Comparison of ENCODE assay signal across 20 mouse cellular contexts in the genomic region with DNA sequence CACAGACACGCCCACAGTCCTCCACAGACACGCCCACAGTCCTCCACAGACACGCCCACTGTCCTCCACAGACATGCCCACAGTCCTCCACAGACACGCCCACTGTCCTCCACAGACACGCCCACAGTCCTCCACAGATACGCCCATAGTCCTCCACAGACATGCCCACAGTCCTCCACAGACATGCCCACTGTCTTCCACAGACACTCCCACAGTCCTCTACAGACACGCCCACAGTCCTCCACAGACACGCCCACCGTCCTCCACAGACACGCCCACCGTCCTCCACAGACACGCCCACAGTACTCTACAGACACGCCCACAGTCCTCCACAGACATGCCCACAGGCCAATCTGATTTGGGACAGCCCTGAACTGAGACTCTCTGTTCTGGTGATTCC.
DNase-seq lines count a peak whose midpoint lies in the region; ATAC-seq and TF ChIP-seq lines count a peak whose summit lies in the region.
"Had no signal": no experiment of that assay in that cellular context is flagged by ENCODE, and none has a peak within 500 bp of the region (broad histone marks: within the 10 kb centered on the region; RNA-seq: fewer than 3 reads in every experiment).

No protein-coding gene starts in this region.

- TF ChIP-seq CTCF in liver, embryonic 14.5 days (IDR thresholded peaks at IDR 0.05; ENCODE audit: low read depth): no peak

- no peak overlapping the region for H3K9ac ChIP-seq in liver, embryonic 11.5 days (ENCODE audit: low read depth, low read length)
- H3K9ac ChIP-seq in liver, embryonic 14.5 days (replicated peaks): no peak overlapping the region
- H3K9ac ChIP-seq: embryonic facial prominence, embryonic 13.5 days; forebrain, embryonic 12.5 days; heart, embryonic 12.5 days; hindbrain, embryonic 15.5 days had no signal

- WGBS in liver, embryonic 11.5 days: 76% methylated on average over 13 of the region's 13 CpGs
- WGBS in liver, embryonic 14.5 days (ENCODE audit: insufficient replicate concordance): 49% methylated on average over 13 of the region's 13 CpGs
- 87% methylated on average over 13 of the region's 13 CpGs for WGBS in embryonic facial prominence, embryonic 10.5 days

- ATAC-seq in liver, embryonic 11.5 days (replicated peaks; ENCODE audit: low FRiP score): no peak
- no peak for ATAC-seq in liver, embryonic 14.5 days (ENCODE audit: insufficient read depth)
- ATAC-seq: activated CD4-positive, CD25-positive, alpha-beta regulatory T cell, adult 4 months; forebrain, embryonic 16.5 days had no signal

- H3K4me1 ChIP-seq in liver, embryonic 11.5 days (replicated peaks; ENCODE audit: control insufficient read depth, insufficient read depth, low read length): peaks cover 3% of the 10 kb centered on the region; the same call in 1 of the 2 replicates
- H3K4me1 ChIP-seq in liver, embryonic 14.5 days (replicated peaks; ENCODE audit: control insufficient read depth in 2 of 2, insufficient read depth in 2 of 2, low read length in 1 of 2): peaks cover 0 to 10% of the 10 kb centered on the region in 2 experiments; a peak in 2 of 4 replicates
- H3K4me1 ChIP-seq in embryonic facial prominence, embryonic 10.5 days: no peaks in the 10 kb centered on the region
- H3K4me1 ChIP-seq: embryonic facial prominence, embryonic 13.5 days; forebrain, embryonic 12.5 days; heart, embryonic 12.5 days; hindbrain, embryonic 10.5 days; hindbrain, embryonic 15.5 days had no signal

- no peaks in the 10 kb centered on the region for H3K36me3 ChIP-seq in liver, embryonic 11.5 days (ENCODE audit: control insufficient read depth, insufficient read depth, low read length)
- H3K36me3 ChIP-seq in liver, embryonic 14.5 days (replicated peaks; ENCODE audit: control insufficient read depth, insufficient read depth, low read depth): no peaks in the 10 kb centered on the region
- no peaks in the 10 kb centered on the region for H3K36me3 ChIP-seq in embryonic facial prominence, embryonic 10.5 days (replicated peaks)
- H3K36me3 ChIP-seq: embryonic facial prominence, embryonic 13.5 days; forebrain, embryonic 12.5 days; heart, embryonic 12.5 days; hindbrain, embryonic 10.5 days; hindbrain, embryonic 15.5 days had no signal

- TF ChIP-seq EP300 in liver, embryonic 14.5 days (IDR thresholded peaks at IDR 0.05; ENCODE audit: low read depth): no peak

- H3K4me2 ChIP-seq in liver, embryonic 11.5 days: no peak overlapping the region
- H3K4me2 ChIP-seq in liver, embryonic 14.5 days (ENCODE audit: low read depth): no peak overlapping the region
- H3K4me2 ChIP-seq: embryonic facial prominence, embryonic 13.5 days; forebrain, embryonic 12.5 days; heart, embryonic 12.5 days; hindbrain, embryonic 15.5 days had no signal

- H3K27me3 ChIP-seq in liver, embryonic 11.5 days (replicated peaks; ENCODE audit: control insufficient read depth, insufficient read depth, low read length): no peaks in the 10 kb centered on the region
- H3K27me3 ChIP-seq in liver, embryonic 14.5 days (ENCODE audit: control insufficient read depth, insufficient read depth, low read length): no peaks in the 10 kb centered on the region
- no peaks in the 10 kb centered on the region for H3K27me3 ChIP-seq in embryonic facial prominence, embryonic 10.5 days (replicated peaks; ENCODE audit: low read depth, poor library complexity, severe bottlenecking)
- H3K27me3 ChIP-seq: embryonic facial prominence, embryonic 13.5 days; forebrain, embryonic 12.5 days; heart, embryonic 12.5 days; hindbrain, embryonic 15.5 days had no signal

- no peak overlapping the region for H3K27ac ChIP-seq in liver, embryonic 11.5 days (ENCODE audit: low read depth, low read length)
- H3K27ac ChIP-seq in liver, embryonic 14.5 days: no peak overlapping the region
- no peak overlapping the region for H3K27ac ChIP-seq in embryonic facial prominence, embryonic 10.5 days (replicated peaks)
- H3K27ac ChIP-seq: embryonic facial prominence, embryonic 13.5 days; forebrain, embryonic 12.5 days; hindbrain, embryonic 10.5 days; hindbrain, embryonic 15.5 days had no signal

- peak; percentile 30 for DNase-seq in liver
- DNase-seq in liver, embryonic 11.5 days (ENCODE audit: low spot score): no peak
- peak; percentile 31 for DNase-seq in c-Kit-negative CD71-positive TER-119-positive erythroid progenitor cells, embryonic 14.5 days (ENCODE audit: low read depth, low spot score)
- peak in 2 of 3 experiments; percentile 10 to 20 for DNase-seq in liver, embryonic 14.5 days (ENCODE audit: low read depth in 3 of 3, low spot score in 3 of 3)
- DNase-seq in embryonic facial prominence, embryonic 10.5 days (ENCODE audit: low spot score): no peak
- no peak for DNase-seq in adrenal gland, adult 2 months
- DNase-seq in retina, embryonic 14.5 days (ENCODE audit: low spot score): no peak
- DNase-seq: adrenal gland, postnatal 25 days; cerebellum, adult 11 months; cerebellum, adult 8-10 months; cerebellum, postnatal 25 days; gastrocnemius, postnatal 10 days; heart, adult 18-20 months had no signal

- no peak overlapping the region for H3K4me3 ChIP-seq in liver, embryonic 11.5 days (ENCODE audit: low read depth, low read length)
- no peak overlapping the region for H3K4me3 ChIP-seq in liver, embryonic 14.5 days (ENCODE audit: insufficient read depth in 1 of 2, low read depth in 2 of 2, low read length in 2 of 2)
- H3K4me3 ChIP-seq in embryonic facial prominence, embryonic 10.5 days: no peak overlapping the region
- H3K4me3 ChIP-seq: embryonic facial prominence, embryonic 13.5 days; forebrain, embryonic 12.5 days; heart, embryonic 12.5 days; hindbrain, embryonic 10.5 days; hindbrain, embryonic 15.5 days had no signal

- no peaks in the 10 kb centered on the region for H3K9me3 ChIP-seq in liver, embryonic 11.5 days (ENCODE audit: control insufficient read depth, low read length)
- H3K9me3 ChIP-seq in liver, embryonic 14.5 days (ENCODE audit: control insufficient read depth, low read length): no peaks in the 10 kb centered on the region
- H3K9me3 ChIP-seq in embryonic facial prominence, embryonic 10.5 days: no peaks in the 10 kb centered on the region
- H3K9me3 ChIP-seq: embryonic facial prominence, embryonic 13.5 days; forebrain, embryonic 12.5 days; hindbrain, embryonic 10.5 days; hindbrain, embryonic 15.5 days had no signal

Comparison
In these comparisons a context has a peak if more than half of its experiments do, and no peak if none do; other contexts are left out.
1. DNase-seq: peak in liver (single experiment), c-Kit-negative CD71-positive TER-119-positive erythroid progenitor cells, embryonic 14.5 days (single experiment) and liver, embryonic 14.5 days (2 of 3); none in liver, embryonic 11.5 days (single experiment), embryonic facial prominence, embryonic 10.5 days (single experiment), adrenal gland, adult 2 months (single experiment) and retina, embryonic 14.5 days (single experiment).